Mouse (Mus musculus): ENCODE data around the gene Ralgps2.

- no peak for TF ChIP-seq CTCF (conservative IDR thresholded peaks at IDR 0.05; ENCODE audit: insufficient read depth, insufficient read length, low read depth, low read length)
- TF ChIP-seq POLR2A (IDR thresholded peaks at IDR 0.05; ENCODE audit: low read depth, low read length) = no peak
Observed at GRCm38 (mm10) chr1:156796251-156796650, 143.2 kb downstream of the Ralgps2 start.
